Mouse (Mus musculus): ENCODE measurements around the gene Fem1b. TPM values are rescaled to one million over a fixed set of nuclear protein-coding genes. Genes with fewer than 3 reads are reported as not detected.

Fem1b gene
- polyA plus RNA-seq, 1 experiment = 16.5 TPM

DNA sequence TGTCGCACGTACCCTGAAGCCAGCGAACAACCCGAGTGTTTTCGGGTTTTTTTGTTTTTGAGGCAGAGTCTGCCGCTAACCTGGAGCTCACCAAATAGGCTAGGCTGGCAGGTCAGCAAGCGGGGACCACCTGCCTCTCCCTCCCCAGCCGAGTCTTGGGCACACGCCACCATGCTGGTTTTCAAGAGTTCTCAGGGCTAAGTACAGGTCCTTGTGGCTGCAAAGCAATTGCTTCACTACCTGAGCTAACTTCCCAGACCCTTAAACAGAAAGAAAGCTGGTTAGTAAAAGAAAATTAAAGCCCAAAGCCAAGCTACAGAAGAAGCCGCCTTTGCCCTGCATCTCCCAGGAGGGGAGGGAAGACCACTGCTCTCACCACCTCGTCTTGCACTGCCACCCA lies 61.4 kb downstream of the Fem1b start:
- no peak overlapping the region for H3ac ChIP-seq (ENCODE audit: control insufficient read depth, insufficient read length)
- no peaks in the 10 kb centered on the region for H3K79me2 ChIP-seq (ENCODE audit: control insufficient read depth, insufficient read depth)
- H3K36me3 ChIP-seq (ENCODE audit: control insufficient read depth, insufficient read depth) = no peaks in the 10 kb centered on the region
- no peak overlapping the region for H3K4me3 ChIP-seq
- H3K27me3 ChIP-seq (ENCODE audit: control insufficient read depth, insufficient read depth, insufficient read length) = no peaks in the 10 kb centered on the region
- TF ChIP-seq POLR2A (IDR thresholded peaks at IDR 0.05; ENCODE audit: insufficient read length, low read depth) (no peak), E2F4 (IDR thresholded peaks at IDR 0.05; ENCODE audit: insufficient read depth) (no peak), TCF12 (IDR thresholded peaks at IDR 0.05; ENCODE audit: insufficient read depth, poor library complexity, severe bottlenecking) (no peak), SRF (IDR thresholded peaks at IDR 0.05; ENCODE audit: control insufficient read depth, insufficient read length, low read depth) (no peak), MAX (IDR thresholded peaks at IDR 0.05; ENCODE audit: low read depth) (no peak), CEBPB (IDR thresholded peaks at IDR 0.05; ENCODE audit: insufficient read depth, poor library complexity, severe bottlenecking) (no peak), REST (IDR thresholded peaks at IDR 0.05; ENCODE audit: insufficient read depth, insufficient read length) (no peak), POLR2AphosphoS2 (IDR thresholded peaks at IDR 0.05; ENCODE audit: insufficient read length, low read depth) (no peak), MYOD1 (IDR thresholded peaks at IDR 0.05; ENCODE audit: control insufficient read depth in 1 of 3, insufficient read length in 2 of 3, low read depth in 2 of 3) (no peak), TCF3 (IDR thresholded peaks at IDR 0.05; ENCODE audit: insufficient read length, low read depth) (no peak), MYOG (IDR thresholded peaks at IDR 0.05; ENCODE audit: control insufficient read depth in 1 of 3, insufficient read depth in 1 of 3, insufficient read length in 2 of 3, low read depth in 2 of 3) (no peak)
- no peak overlapping the region for H3K4me2 ChIP-seq (ENCODE audit: low read depth)

DNA sequence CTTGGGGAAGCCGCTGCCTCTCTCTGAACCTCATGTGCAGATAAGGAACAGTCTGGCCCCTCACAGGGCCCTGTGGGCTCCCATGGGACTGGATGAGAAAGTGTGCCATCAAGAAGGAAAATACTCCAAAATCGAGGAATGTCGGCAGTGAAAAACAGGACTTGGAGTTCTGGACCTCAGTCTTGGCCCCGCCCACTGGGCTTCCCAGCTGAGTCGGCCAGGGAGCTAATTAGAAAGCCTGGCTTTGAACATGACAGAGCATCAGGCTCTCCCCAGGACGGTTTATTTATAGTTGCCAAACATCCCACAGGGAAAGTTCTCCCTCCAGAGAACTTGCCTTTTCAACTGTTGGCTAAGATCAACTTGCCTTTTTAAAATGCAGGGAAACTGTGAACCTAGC lies 62.1 kb downstream of the Fem1b start:
- H3K4me3 ChIP-seq = no peak overlapping the region
- TF ChIP-seq MAX (IDR thresholded peaks at IDR 0.05; ENCODE audit: low read depth) = no peak
- TF ChIP-seq MYOG (IDR thresholded peaks at IDR 0.05; ENCODE audit: control insufficient read depth in 1 of 3, insufficient read depth in 1 of 3, insufficient read length in 2 of 3, low read depth in 2 of 3) = no peak
- TF ChIP-seq SRF (IDR thresholded peaks at IDR 0.05; ENCODE audit: control insufficient read depth, insufficient read length, low read depth) = no peak
- TF ChIP-seq POLR2AphosphoS2 (IDR thresholded peaks at IDR 0.05; ENCODE audit: insufficient read length, low read depth) = no peak
- no peak for TF ChIP-seq POLR2A (IDR thresholded peaks at IDR 0.05; ENCODE audit: insufficient read length, low read depth)
- TF ChIP-seq CEBPB (IDR thresholded peaks at IDR 0.05; ENCODE audit: insufficient read depth, poor library complexity, severe bottlenecking) = no peak
- TF ChIP-seq MYOD1 (IDR thresholded peaks at IDR 0.05; ENCODE audit: control insufficient read depth in 1 of 3, insufficient read length in 2 of 3, low read depth in 2 of 3) = no peak
- no peak for TF ChIP-seq TCF3 (IDR thresholded peaks at IDR 0.05; ENCODE audit: insufficient read length, low read depth)
- no peak for TF ChIP-seq USF1 (IDR thresholded peaks at IDR 0.05; ENCODE audit: low read depth)
- no peak for TF ChIP-seq TCF12 (IDR thresholded peaks at IDR 0.05; ENCODE audit: insufficient read depth, poor library complexity, severe bottlenecking)
- TF ChIP-seq E2F4 (IDR thresholded peaks at IDR 0.05; ENCODE audit: insufficient read depth) = no peak
- TF ChIP-seq REST (IDR thresholded peaks at IDR 0.05; ENCODE audit: insufficient read depth, insufficient read length) = no peak
- no peaks in the 10 kb centered on the region for H3K36me3 ChIP-seq (ENCODE audit: control insufficient read depth, insufficient read depth)
- no peaks in the 10 kb centered on the region for H3K27me3 ChIP-seq (ENCODE audit: control insufficient read depth, insufficient read depth, insufficient read length)
- H3ac ChIP-seq (ENCODE audit: control insufficient read depth, insufficient read length) = no peak overlapping the region
- H3K4me2 ChIP-seq (ENCODE audit: low read depth) = no peak overlapping the region
- no peaks in the 10 kb centered on the region for H3K79me2 ChIP-seq (ENCODE audit: control insufficient read depth, insufficient read depth)

DNA sequence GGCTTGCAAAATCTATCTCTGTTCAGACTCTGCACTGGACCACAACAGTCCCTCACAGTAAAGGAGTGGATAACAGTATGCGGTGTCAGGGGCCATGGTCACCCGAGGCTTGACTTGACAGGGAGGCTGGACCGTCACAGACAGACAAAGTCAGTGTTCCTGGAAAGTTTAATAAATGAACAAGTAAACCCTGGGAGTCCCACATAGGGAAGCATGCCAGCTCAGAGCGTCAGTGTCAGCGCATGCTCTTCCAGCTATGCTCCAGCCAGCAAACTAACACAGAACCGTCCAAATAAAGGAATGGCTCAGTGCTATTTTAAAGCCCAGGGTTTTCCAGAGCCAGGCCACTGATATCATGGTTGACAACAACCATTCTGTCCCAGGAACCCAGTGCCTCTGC lies 65.1 kb downstream of the Fem1b start:
- no peaks in the 10 kb centered on the region for H3K79me2 ChIP-seq (ENCODE audit: control insufficient read depth, insufficient read depth)
- no peaks in the 10 kb centered on the region for H3K27me3 ChIP-seq (ENCODE audit: control insufficient read depth, insufficient read depth, insufficient read length)
- TF ChIP-seq SRF (IDR thresholded peaks at IDR 0.05; ENCODE audit: control insufficient read depth, insufficient read length, low read depth) (no peak), E2F4 (IDR thresholded peaks at IDR 0.05; ENCODE audit: insufficient read depth) (no peak), CEBPB (IDR thresholded peaks at IDR 0.05; ENCODE audit: insufficient read depth, poor library complexity, severe bottlenecking) (no peak), POLR2A (IDR thresholded peaks at IDR 0.05; ENCODE audit: insufficient read length, low read depth) (no peak), TCF3 (IDR thresholded peaks at IDR 0.05; ENCODE audit: insufficient read length, low read depth) (no peak), REST (IDR thresholded peaks at IDR 0.05; ENCODE audit: insufficient read depth, insufficient read length) (no peak), MAX (IDR thresholded peaks at IDR 0.05; ENCODE audit: low read depth) (no peak), POLR2AphosphoS2 (IDR thresholded peaks at IDR 0.05; ENCODE audit: insufficient read length, low read depth) (no peak), MYOD1 (IDR thresholded peaks at IDR 0.05; ENCODE audit: control insufficient read depth in 1 of 3, insufficient read length in 2 of 3, low read depth in 2 of 3) (no peak), TCF12 (IDR thresholded peaks at IDR 0.05; ENCODE audit: insufficient read depth, poor library complexity, severe bottlenecking) (no peak), USF1 (IDR thresholded peaks at IDR 0.05; ENCODE audit: low read depth) (no peak), MYOG (IDR thresholded peaks at IDR 0.05; ENCODE audit: control insufficient read depth in 1 of 3, insufficient read depth in 1 of 3, insufficient read length in 2 of 3, low read depth in 2 of 3) (no peak)
- no peak overlapping the region for H3K4me3 ChIP-seq
- no peaks in the 10 kb centered on the region for H3K36me3 ChIP-seq (ENCODE audit: control insufficient read depth, insufficient read depth)
- H3K4me2 ChIP-seq (ENCODE audit: low read depth) = no peak overlapping the region
- no peak overlapping the region for H3ac ChIP-seq (ENCODE audit: control insufficient read depth, insufficient read length)

DNA sequence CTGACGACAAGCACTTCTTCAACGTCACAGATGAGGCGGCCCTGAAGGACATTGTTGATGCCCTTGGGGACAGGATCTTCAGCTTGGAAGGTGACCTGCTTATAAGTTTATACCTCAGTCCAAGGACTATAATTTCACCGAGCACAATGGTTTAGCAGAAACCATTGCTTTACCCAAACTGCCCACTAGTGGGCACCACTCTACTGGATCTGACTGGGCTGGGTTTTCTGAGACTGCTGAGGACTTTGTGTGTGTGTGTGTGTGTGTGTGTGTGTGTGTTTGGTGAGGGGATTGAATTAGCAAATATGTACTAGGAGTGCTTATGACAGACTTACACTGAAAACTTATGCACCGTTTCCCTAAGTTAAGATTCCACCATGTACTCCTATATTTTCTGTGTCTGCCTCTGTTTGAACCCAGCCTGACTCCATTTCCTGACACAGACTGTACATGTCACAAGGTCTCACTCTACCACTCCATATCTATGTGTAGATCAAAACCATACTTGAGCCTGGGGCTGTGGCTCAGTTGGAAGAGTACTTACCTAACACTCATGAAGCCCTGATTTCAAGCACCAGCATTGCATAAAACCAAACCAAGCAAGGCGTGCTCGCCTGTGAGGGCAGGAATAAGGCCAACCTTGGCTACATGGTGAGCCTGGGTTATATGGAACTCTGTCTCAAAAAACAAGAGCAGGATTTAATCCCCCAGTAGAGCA lies 67.0 kb downstream of the Fem1b start:
- Histone ChIP-seq H3ac (ENCODE audit: control insufficient read depth, insufficient read length) (no peak overlapping the region), H3K27me3 (ENCODE audit: control insufficient read depth, insufficient read depth, insufficient read length) (no peaks in the 10 kb centered on the region), H3K4me2 (ENCODE audit: low read depth) (no peak overlapping the region), H3K4me3 (no peak overlapping the region), H3K36me3 (ENCODE audit: control insufficient read depth, insufficient read depth) (no peaks in the 10 kb centered on the region), H3K79me2 (ENCODE audit: control insufficient read depth, insufficient read depth) (no peaks in the 10 kb centered on the region)
- no peak for TF ChIP-seq MYOD1 (IDR thresholded peaks at IDR 0.05; ENCODE audit: control insufficient read depth in 1 of 3, insufficient read length in 2 of 3, low read depth in 2 of 3)
- TF ChIP-seq TCF12 (IDR thresholded peaks at IDR 0.05; ENCODE audit: insufficient read depth, poor library complexity, severe bottlenecking) = no peak
- no peak for TF ChIP-seq POLR2AphosphoS2 (IDR thresholded peaks at IDR 0.05; ENCODE audit: insufficient read length, low read depth)
- TF ChIP-seq SRF (IDR thresholded peaks at IDR 0.05; ENCODE audit: control insufficient read depth, insufficient read length, low read depth) = no peak
- TF ChIP-seq POLR2A (IDR thresholded peaks at IDR 0.05; ENCODE audit: insufficient read length, low read depth) = no peak
- no peak for TF ChIP-seq MAX (IDR thresholded peaks at IDR 0.05; ENCODE audit: low read depth)
- TF ChIP-seq USF1 (IDR thresholded peaks at IDR 0.05; ENCODE audit: low read depth) = no peak
- TF ChIP-seq MYOG (IDR thresholded peaks at IDR 0.05; ENCODE audit: control insufficient read depth in 1 of 3, insufficient read depth in 1 of 3, insufficient read length in 2 of 3, low read depth in 2 of 3) = no peak
- TF ChIP-seq E2F4 (IDR thresholded peaks at IDR 0.05; ENCODE audit: insufficient read depth) = no peak
- TF ChIP-seq CEBPB (IDR thresholded peaks at IDR 0.05; ENCODE audit: insufficient read depth, poor library complexity, severe bottlenecking) = no peak
- no peak for TF ChIP-seq TCF3 (IDR thresholded peaks at IDR 0.05; ENCODE audit: insufficient read length, low read depth)
- no peak for TF ChIP-seq REST (IDR thresholded peaks at IDR 0.05; ENCODE audit: insufficient read depth, insufficient read length)

Other genes starting within 250 kb of the Fem1b start
- 0.54 TPM for gene Itga11, start 134.1 kb downstream of the Fem1b start, polyA plus RNA-seq (2012; fragmentation: generic; extraction: Trizol)
- gene Cln6, start 26.9 kb upstream of the Fem1b start, polyA plus RNA-seq (2012; fragmentation: generic; extraction: Trizol) = 25.9 TPM
- gene Calml4, start 46.1 kb upstream of the Fem1b start, polyA plus RNA-seq (2012; fragmentation: generic; extraction: Trizol) = 14.0 TPM
- 5.9 TPM for gene Pias1, start 176.0 kb upstream of the Fem1b start, polyA plus RNA-seq (2012; fragmentation: generic; extraction: Trizol)